Mouse (Mus musculus): ENCODE results near the gene Amigo2. TPM values are rescaled to one million over a fixed set of nuclear protein-coding genes. Genes with fewer than 3 reads are reported as not detected.

Gene Amigo2
- polyA plus RNA-seq, 1 experiment from 2014 or later = 4.6 TPM

Other genes starting within 250 kb of the Amigo2 start
- gene Slc38a4, start 191.3 kb downstream of the Amigo2 start, polyA plus RNA-seq (2014; fragmentation: Nextera tagmentation; extraction: Ambion mirVana) = 89.0 and 93.5 TPM in 2 replicates
- gene Pced1b, start 180 bp downstream of the Amigo2 start, polyA plus RNA-seq (2014; fragmentation: Nextera tagmentation; extraction: Ambion mirVana) = 3.6 and 4.3 TPM in 2 replicates